Mouse (Mus musculus) granulocyte monocyte progenitor cell, adult 5-6 weeks (primary cell): ENCODE measurements at regions not wholly inside any gene's neighbourhood (a gene's known extent, or its start where the extent isn't known, plus 50 kb on each side); places are given as distances from the start of the nearest gene placed in this dataset.
"Not testable (repeated sequence)": the region's sequence is repeated elsewhere in the genome, so short reads cannot be mapped to it uniquely, and the experiment has no call there.

Experiments used
- ATAC-seq: replicated peaks from 2 replicates; pipeline ENCODE4 v1.8.0; 2016; ENCODE audit warnings: mild to moderate bottlenecking, moderate TSS enrichment, inconsistent platforms; ENCODE audit not compliant: poor library complexity, severe bottlenecking

DNA sequence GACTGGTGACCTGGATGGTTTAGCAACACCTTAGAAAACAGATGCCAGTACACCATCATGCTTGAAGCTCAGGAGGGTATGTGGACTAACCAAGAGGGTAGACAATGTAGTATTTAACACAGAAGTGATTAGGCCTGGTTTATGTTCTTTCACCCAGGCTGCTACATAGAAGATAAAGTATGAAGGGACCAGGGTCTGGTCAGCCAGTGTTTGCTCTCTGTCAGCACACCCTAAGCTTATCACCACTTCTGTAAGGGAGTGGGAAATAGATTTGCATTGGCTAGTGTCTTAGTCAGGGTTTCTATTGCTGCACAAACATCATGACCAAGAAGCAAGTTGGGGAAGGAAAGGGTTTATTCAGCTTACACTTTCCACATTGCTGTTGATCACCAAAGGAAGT lies 133.9 kb upstream of the Tas2r119 start:
- ATAC-seq, result no peak

DNA sequence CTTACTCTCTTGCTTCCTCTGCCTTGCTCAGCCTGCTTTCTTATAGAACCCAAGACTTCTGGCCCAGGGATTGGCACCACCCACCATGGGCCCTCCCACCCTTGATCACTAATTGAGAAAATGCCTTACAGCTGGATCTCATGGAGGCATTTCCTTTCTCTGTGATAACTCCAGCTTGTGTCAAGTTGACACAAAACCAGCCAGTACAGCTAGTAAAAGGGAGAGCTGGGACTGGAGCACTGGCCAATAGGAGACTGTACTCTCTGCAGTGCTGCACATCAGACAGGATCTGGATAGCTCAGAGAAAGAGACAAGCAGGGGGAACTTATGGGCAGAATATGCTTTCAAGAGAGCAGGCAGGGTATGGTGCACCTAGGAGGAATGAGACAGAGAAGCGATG lies 133.4 kb upstream of the Tas2r119 start:
- ATAC-seq, result not testable (repeated sequence)

DNA sequence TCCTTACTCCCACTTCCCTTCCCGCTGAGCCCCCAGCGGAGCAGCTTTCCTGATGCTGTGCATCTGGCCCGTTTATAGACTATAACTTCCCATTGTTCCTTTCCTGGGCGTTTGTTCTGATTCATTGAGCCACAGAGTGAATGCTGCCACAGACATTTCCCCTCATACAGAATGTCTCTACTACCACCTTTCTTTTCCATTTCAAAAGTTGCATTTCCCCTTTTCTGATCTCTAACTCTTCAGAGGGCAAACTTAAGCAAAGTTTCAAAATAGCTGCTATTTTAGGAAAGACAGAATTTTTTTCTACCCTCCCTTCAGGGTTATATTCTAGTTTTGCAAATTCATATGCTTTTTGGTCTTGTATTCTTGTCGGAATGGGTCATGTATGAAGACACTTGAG lies 128.3 kb upstream of the Tas2r119 start:
- peak; percentile 71 for ATAC-seq

DNA sequence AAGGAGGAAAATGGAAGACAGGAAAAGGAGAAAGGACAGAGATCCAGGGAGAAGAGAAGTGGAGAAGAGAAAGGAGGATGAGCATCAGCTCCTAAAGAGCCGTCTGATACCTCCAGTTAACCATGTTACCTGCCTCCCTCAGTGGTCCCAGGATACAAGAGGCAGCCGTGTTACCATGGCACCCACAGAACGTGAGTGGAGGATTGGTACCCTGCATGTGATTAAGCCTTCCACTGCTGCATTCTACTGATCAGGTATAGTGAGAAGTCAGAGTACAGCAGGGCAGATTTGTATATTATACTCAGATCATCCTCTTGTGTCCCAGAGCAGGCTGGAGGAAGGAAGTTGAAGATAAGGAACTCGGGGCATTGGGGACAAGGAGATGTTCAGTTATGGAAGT lies 115.5 kb upstream of the Tas2r119 start:
- ATAC-seq, result no peak

DNA sequence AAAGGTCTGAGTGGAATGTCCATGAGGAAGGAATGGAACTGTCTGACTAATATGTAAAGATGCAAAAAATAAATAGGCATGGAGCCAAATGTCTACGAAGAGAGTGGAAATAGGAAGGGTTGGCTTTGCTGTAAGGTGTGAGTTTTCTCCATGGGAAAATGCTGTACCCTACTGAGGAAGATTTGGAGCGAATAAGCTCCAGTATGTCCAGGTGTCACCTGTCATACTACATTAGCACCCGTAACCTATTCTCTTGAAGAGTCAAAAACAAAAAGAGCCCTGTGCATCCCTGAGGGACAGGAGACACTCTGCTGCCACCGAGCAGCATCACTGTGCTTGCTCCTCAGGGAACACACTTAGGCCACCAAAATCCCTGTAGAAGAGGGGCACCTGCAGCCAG lies 95.0 kb upstream of the Tas2r119 start:
- no peak for ATAC-seq

DNA sequence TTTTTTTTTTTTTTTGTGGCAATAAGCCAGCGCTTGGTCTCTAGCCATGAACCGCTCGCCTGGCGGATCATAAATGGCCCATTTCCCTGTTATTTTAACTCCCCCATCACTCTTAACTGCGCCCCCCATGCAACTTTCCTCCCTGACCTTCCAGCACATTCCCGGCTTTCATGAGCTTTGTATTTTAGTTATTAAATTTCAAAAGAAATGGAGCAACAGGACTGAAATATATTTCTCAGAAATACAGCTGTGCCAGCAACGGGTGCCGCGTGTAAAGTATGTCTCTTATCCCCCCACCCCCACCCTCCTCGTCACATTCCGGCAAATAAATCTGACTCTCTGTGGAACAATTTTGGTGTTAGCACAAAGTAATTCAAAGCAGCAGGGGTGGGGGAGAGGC lies 83.2 kb upstream of the Tas2r119 start:
- no peak for ATAC-seq

DNA sequence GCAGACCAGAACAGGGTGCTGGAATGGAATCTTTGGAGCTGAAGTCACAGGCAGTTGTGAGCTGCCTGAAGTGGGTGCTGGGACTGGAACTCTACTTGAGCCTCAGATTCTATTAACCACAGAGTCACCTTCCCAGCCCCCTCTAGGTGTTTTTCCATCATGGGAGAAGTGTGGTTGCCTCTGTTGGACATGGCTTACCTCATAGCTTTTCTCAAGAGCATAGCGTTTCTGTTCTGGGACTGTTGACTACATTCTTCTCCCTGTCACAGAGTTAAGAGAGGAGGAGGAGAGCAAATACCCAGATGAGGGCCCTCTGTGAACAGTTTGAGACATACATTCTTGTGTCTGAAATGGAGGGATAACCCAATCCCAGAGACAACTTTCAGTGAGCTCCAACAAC lies 81.5 kb upstream of the Tas2r119 start:
- no peak for ATAC-seq

DNA sequence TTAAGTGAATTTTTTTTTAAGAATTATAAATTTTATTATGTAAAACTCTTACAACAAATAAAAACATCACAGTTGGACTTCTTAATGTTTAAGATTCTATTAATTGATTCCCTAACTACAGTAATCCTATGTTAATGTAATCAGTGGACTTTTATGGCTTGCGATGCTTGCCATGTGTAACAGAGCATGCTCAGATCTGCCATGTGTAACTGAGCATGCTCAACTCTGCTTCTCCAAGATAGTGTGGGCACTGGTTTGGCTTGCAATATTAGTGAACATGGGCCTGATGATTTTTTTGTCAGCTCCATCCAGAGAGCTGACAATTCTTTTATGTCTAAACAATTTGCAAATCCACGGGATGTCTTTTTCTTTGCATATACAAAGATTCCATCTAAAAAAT lies 66.4 kb upstream of the Tas2r119 start:
- no peak for ATAC-seq
